Mouse (Mus musculus): ENCODE measurements around the gene Gak. TPM values are rescaled to one million over a fixed set of nuclear protein-coding genes. Genes with fewer than 3 reads are reported as not detected.

The Gak gene
- polyA plus RNA-seq, 1 experiment from 2014 or later: 46.2 TPM

GRCm38 (mm10) chr5:108521896-108522295 lies 107.7 kb downstream of the Gak start:
- no peak for ATAC-seq (ENCODE audit: low read depth)
- DNase-seq (ENCODE audit: low spot score): no peak
- H3K4me3 ChIP-seq (ENCODE audit: low read depth, low read length): no peak overlapping the region
- H3K36me3 ChIP-seq (ENCODE audit: control insufficient read depth, insufficient read depth, low read length): no peaks in the 10 kb centered on the region
- no peaks in the 10 kb centered on the region for H3K4me1 ChIP-seq (ENCODE audit: control insufficient read depth, insufficient read depth, low read length)
- no peak overlapping the region for H3K27ac ChIP-seq (replicated peaks; ENCODE audit: low read depth, low read length)
- H3K9ac ChIP-seq (ENCODE audit: low read depth, low read length): no peak overlapping the region
- H3K27me3 ChIP-seq (replicated peaks; ENCODE audit: control insufficient read depth, insufficient read depth, low read length): no peaks in the 10 kb centered on the region
- no peak overlapping the region for H3K4me2 ChIP-seq (ENCODE audit: low read depth, low read length)
- WGBS: 77% methylated on average over 3 of the region's 3 CpGs
- H3K9me3 ChIP-seq (ENCODE audit: control insufficient read depth, low read length): no peaks in the 10 kb centered on the region

DNA sequence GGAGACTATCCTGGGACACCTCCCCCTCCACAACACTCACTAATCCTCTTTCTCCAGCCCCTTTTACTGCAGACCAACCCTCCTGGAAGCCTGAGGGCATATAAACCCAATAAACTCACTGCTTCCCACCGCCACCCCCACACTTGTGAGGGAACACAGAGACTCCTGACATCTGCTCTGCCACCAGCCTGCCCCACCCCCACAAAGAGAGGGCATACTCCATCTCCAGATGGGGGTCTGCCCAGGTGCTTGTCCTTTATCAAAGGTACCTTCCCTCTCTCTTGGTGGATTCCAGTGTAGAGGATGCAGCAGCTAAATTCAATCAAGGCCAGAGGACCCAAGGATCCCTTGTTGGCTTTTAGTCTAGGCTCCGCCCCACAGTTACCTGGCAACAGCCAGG lies 108.5 kb downstream of the Gak start:
- H3K36me3 ChIP-seq (ENCODE audit: control insufficient read depth, insufficient read depth, low read length): no peaks in the 10 kb centered on the region
- ATAC-seq (ENCODE audit: low read depth) (no peak), DNase-seq (ENCODE audit: low spot score) (no peak)
- H3K4me1 ChIP-seq (ENCODE audit: control insufficient read depth, insufficient read depth, low read length): no peaks in the 10 kb centered on the region
- no peak overlapping the region for H3K27ac ChIP-seq (replicated peaks; ENCODE audit: low read depth, low read length)
- no peaks in the 10 kb centered on the region for H3K27me3 ChIP-seq (replicated peaks; ENCODE audit: control insufficient read depth, insufficient read depth, low read length)
- 64% methylated on average over 2 of the region's 2 CpGs for WGBS
- no peak overlapping the region for H3K4me3 ChIP-seq (ENCODE audit: low read depth, low read length)
- no peak overlapping the region for H3K4me2 ChIP-seq (ENCODE audit: low read depth, low read length)
- no peak overlapping the region for H3K9ac ChIP-seq (ENCODE audit: low read depth, low read length)
- no peaks in the 10 kb centered on the region for H3K9me3 ChIP-seq (ENCODE audit: control insufficient read depth, low read length)

DNA sequence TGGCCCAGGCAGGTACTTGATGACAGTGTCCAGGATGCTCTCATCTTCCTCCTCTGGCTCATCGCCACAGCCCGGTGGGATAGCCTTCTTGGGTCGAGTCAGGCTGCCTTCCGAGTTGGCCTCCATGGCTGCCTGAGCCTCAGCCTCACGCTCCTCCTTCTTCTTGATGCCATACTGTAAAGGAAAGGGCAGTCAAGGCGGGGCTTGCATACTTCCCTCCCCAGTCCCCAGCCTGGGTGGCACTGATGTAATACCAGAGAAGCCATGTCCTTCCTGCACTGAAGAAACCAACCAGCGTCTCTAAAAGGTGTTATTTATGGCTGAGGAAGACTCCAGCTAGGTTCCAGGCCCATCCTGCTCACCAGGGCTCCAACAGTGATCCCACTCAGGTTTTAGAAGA lies 109.4 kb downstream of the Gak start:
- 76% methylated on average over 7 of the region's 7 CpGs for WGBS
- H3K4me1 ChIP-seq (ENCODE audit: control insufficient read depth, insufficient read depth, low read length): no peaks in the 10 kb centered on the region
- no peak overlapping the region for H3K4me2 ChIP-seq (ENCODE audit: low read depth, low read length)
- H3K9me3 ChIP-seq (ENCODE audit: control insufficient read depth, low read length): no peaks in the 10 kb centered on the region
- H3K27me3 ChIP-seq (replicated peaks; ENCODE audit: control insufficient read depth, insufficient read depth, low read length): no peaks in the 10 kb centered on the region
- ATAC-seq (ENCODE audit: low read depth): no peak
- H3K27ac ChIP-seq (replicated peaks; ENCODE audit: low read depth, low read length): no peak overlapping the region
- no peak for DNase-seq (ENCODE audit: low spot score)
- no peaks in the 10 kb centered on the region for H3K36me3 ChIP-seq (ENCODE audit: control insufficient read depth, insufficient read depth, low read length)
- no peak overlapping the region for H3K9ac ChIP-seq (ENCODE audit: low read depth, low read length)
- no peak overlapping the region for H3K4me3 ChIP-seq (ENCODE audit: low read depth, low read length)

Other genes starting within 250 kb of the Gak start
- gene Pde6b, start 241.4 kb downstream of the Gak start, polyA plus RNA-seq (2014; fragmentation: Nextera tagmentation; extraction: Ambion mirVana): not detected in 2 replicates
- gene Atp5k, start 195.3 kb downstream of the Gak start, polyA plus RNA-seq (2014; fragmentation: Nextera tagmentation; extraction: Ambion mirVana): 388 and 486 TPM in 2 replicates
- 0.42 and 0.58 TPM in 2 replicates for gene Mfsd7a, start 180.9 kb downstream of the Gak start, polyA plus RNA-seq (2014; fragmentation: Nextera tagmentation; extraction: Ambion mirVana)
- 22.9 and 23.8 TPM in 2 replicates for gene Pcgf3, start 168.5 kb downstream of the Gak start, polyA plus RNA-seq (2014; fragmentation: Nextera tagmentation; extraction: Ambion mirVana)
- 10.6 and 11.7 TPM in 2 replicates for gene Cplx1, start 79.7 kb downstream of the Gak start, polyA plus RNA-seq (2014; fragmentation: Nextera tagmentation; extraction: Ambion mirVana)
- gene Tmem175, start within 50 bp of the Gak start, polyA plus RNA-seq (2014; fragmentation: Nextera tagmentation; extraction: Ambion mirVana): 31.0 and 40.1 TPM in 2 replicates
- 13.6 and 14.5 TPM in 2 replicates for gene Idua, start 30.6 kb upstream of the Gak start, polyA plus RNA-seq (2014; fragmentation: Nextera tagmentation; extraction: Ambion mirVana)
- gene Dgkq, start 39.9 kb upstream of the Gak start, polyA plus RNA-seq (2014; fragmentation: Nextera tagmentation; extraction: Ambion mirVana): 9.6 and 9.8 TPM in 2 replicates
- 1.2 and 1.6 TPM in 2 replicates for gene Slc26a1, start 45.8 kb upstream of the Gak start, polyA plus RNA-seq (2014; fragmentation: Nextera tagmentation; extraction: Ambion mirVana)
- gene Fgfrl1, start 62.6 kb upstream of the Gak start, polyA plus RNA-seq (2014; fragmentation: Nextera tagmentation; extraction: Ambion mirVana): 42.3 and 45.1 TPM in 2 replicates
- gene Rnf212, start 145.2 kb upstream of the Gak start, polyA plus RNA-seq (2014; fragmentation: Nextera tagmentation; extraction: Ambion mirVana): not detected in 2 replicates
- not detected in 2 replicates for gene Tmed11, start 165.6 kb upstream of the Gak start, polyA plus RNA-seq (2014; fragmentation: Nextera tagmentation; extraction: Ambion mirVana)
- gene Vmn2r8, start 179.1 kb upstream of the Gak start, polyA plus RNA-seq (2014; fragmentation: Nextera tagmentation; extraction: Ambion mirVana): not detected in 2 replicates
- gene Vmn2r9, start 222.8 kb upstream of the Gak start, polyA plus RNA-seq (2014; fragmentation: Nextera tagmentation; extraction: Ambion mirVana): not detected in 2 replicates